Mouse (Mus musculus) lung, adult 2 months (tissue): ENCODE measurements at regions not wholly inside any gene's neighbourhood (a gene's known extent, or its start where the extent isn't known, plus 50 kb on each side); places are given as distances from the start of the nearest gene placed in this dataset.

Experiments used
- CTCF ChIP-seq: fragments of 200-500 bp; IDR thresholded peaks from 2 replicates; pipeline ENCODE4 v1.5.1; 2011; ENCODE audit warnings: mild to moderate bottlenecking, low read length, control low read depth; ENCODE audit not compliant: insufficient read depth
- POLR2A ChIP-seq: fragments of 200-500 bp; IDR thresholded peaks from 2 replicates; pipeline ENCODE4 v1.6.1; 2011; ENCODE audit warnings: low read depth, mild to moderate bottlenecking, control low read depth, low read length, borderline replicate concordance; ENCODE audit errors: extremely low read depth

DNA sequence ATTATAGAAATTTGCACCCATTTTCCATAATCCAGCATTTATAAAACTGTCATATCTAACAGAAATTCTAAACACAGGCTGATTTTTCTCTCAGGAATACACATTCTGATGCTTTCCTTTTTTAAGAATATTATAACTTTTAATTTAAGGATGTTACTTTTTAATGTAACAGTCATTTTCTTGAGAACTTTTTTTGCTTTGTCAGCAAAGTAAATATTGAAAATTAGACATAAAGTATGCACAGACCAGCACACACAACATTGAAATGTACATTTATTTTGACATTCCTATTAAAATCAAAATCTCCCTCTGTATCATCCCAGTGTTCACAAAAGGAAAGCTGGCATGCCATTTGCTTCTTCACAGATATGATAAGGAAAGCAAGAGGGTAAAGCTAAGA lies 337.0 kb downstream of the Foxa2 start:
- TF ChIP-seq POLR2A (no peak), CTCF (no peak)
